Mouse (Mus musculus) spleen, adult 2 months (tissue): ENCODE measurements at regions not wholly inside any gene's neighbourhood (a gene's known extent, or its start where the extent isn't known, plus 50 kb on each side); places are given as distances from the start of the nearest gene placed in this dataset.

Experiments
- DNase-seq, 2 experiments: peaks; one replicate each; pipeline versions ENCODE4 v3.0.0 to v3.0.0-alpha.2; 2012 to 2021; ENCODE audit warnings: low spot score in 2 of 2, low read depth in 1 of 2
- H3K27ac ChIP-seq: fragments of 200-500 bp; 2 replicates; pipeline ENCODE4 v1.5.1; 2012; ENCODE audit warnings: low read length, inconsistent platforms; ENCODE audit not compliant: insufficient read depth
- H3K27me3 ChIP-seq: fragments of 200-500 bp; 2 replicates; pipeline ENCODE4 v1.6.1; 2012; ENCODE audit warnings: mild to moderate bottlenecking, moderate library complexity, low read length, inconsistent platforms; ENCODE audit not compliant: control insufficient read depth, insufficient read depth
- H3K36me3 ChIP-seq: fragments of 200-500 bp; 2 replicates; pipeline ENCODE4 v1.6.1; 2012; ENCODE audit warnings: mild to moderate bottlenecking, low read length, inconsistent platforms; ENCODE audit not compliant: control insufficient read depth, insufficient read depth
- H3K4me1 ChIP-seq: fragments of 200-500 bp; 2 replicates; pipeline ENCODE4 v1.6.1; 2011; ENCODE audit warnings: inconsistent platforms; ENCODE audit not compliant: control insufficient read depth, insufficient read depth, insufficient read length
- H3K4me3 ChIP-seq: fragments of 200-500 bp; 2 replicates; pipeline ENCODE4 v1.5.1; 2011; ENCODE audit warnings: mild to moderate bottlenecking, inconsistent platforms; ENCODE audit not compliant: insufficient read depth, insufficient read length; ENCODE audit errors: extremely low read depth
- CTCF ChIP-seq: fragments of 200-500 bp; IDR thresholded peaks from 2 replicates; pipeline ENCODE4 v1.5.1; 2011; ENCODE audit warnings: mild to moderate bottlenecking, inconsistent platforms; ENCODE audit not compliant: insufficient read depth, insufficient read length, insufficient replicate concordance; ENCODE audit errors: extremely low read depth
- POLR2A ChIP-seq: fragments of 200-500 bp; IDR thresholded peaks from 2 replicates; pipeline ENCODE4 v1.6.1; 2011; ENCODE audit warnings: low read depth, low read length, inconsistent platforms
- WGBS: fragments of 180-500 bp; shearing (Covaris S2); methylation state at CpG from one replicate; pipeline ENCODE4 v1.1.7; 2018; 5-methylcytosine and 5-hydroxymethylcytosine counted together

DNA sequence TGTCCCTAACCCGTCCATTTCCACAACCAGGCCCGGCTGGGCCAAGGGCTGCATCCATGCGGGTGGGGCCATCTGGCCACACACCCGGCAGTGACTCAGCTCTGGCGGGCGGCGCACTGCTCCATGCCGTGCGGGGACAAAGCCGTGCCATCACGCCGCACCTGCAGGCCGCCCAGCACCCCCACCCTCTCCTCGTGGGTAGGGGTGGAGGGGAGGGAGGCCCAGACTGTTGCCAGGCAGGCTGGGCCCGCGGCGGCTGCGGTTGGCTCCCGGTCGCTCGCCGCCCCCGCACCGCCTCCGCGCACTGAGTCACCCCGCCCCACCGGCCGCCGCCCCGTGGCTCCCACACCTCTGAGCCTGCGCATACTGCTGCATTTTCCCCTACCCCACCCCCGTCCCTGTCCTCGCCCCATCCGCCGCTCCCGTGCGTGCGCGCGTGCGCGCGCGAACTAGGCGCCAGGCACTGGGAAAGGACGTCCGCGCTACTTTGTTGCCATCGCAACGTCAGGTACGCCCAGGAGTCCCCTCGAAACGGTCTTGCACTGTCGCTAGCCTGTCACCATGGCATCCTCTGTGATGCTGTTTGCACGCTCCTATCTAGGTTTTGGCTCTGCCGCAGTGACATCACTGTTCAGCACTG lies 68.9 kb downstream of the Zfp706 start:
- H3K36me3 ChIP-seq = no peaks in the 10 kb centered on the region
- H3K4me1 ChIP-seq = peaks cover 36% of the 10 kb centered on the region
- H3K27ac ChIP-seq = peak overlapping the region; percentile 93
- H3K4me3 ChIP-seq = peak overlapping the region; percentile 64
- DNase-seq = peak; percentile 87 to 90
- TF ChIP-seq CTCF (no peak), POLR2A (peak; percentile 5)
- 1% methylated on average over 49 of the region's 57 CpGs for WGBS
- H3K27me3 ChIP-seq = no peaks in the 10 kb centered on the region

GRCm38 (mm10) chr15:36937757-36938498 lies 69.6 kb downstream of the Zfp706 start:
- no peak for TF ChIP-seq CTCF
- no peak for TF ChIP-seq POLR2A
- peak in 1 of 2 experiments; percentile 50 for DNase-seq
- Histone ChIP-seq H3K4me3 (peak overlapping the region; percentile 64), H3K4me1 (peaks cover 42% of the 10 kb centered on the region), H3K27me3 (no peaks in the 10 kb centered on the region), H3K27ac (peak overlapping the region; percentile 93), H3K36me3 (no peaks in the 10 kb centered on the region)
- WGBS = 14% methylated on average over 13 of the region's 13 CpGs

GRCm38 (mm10) chr15:36937067-36937657 lies 70.4 kb downstream of the Zfp706 start:
- WGBS = 70% methylated on average over 11 of the region's 11 CpGs
- no peaks in the 10 kb centered on the region for H3K27me3 ChIP-seq
- peaks cover 48% of the 10 kb centered on the region for H3K4me1 ChIP-seq
- no peak overlapping the region for H3K27ac ChIP-seq
- no peak for DNase-seq
- TF ChIP-seq CTCF (no peak), POLR2A (no peak)
- H3K4me3 ChIP-seq = no peak overlapping the region
- H3K36me3 ChIP-seq = no peaks in the 10 kb centered on the region

- H3K36me3 ChIP-seq = no peaks in the 10 kb centered on the region
- 50% methylated on average over 1 of the region's 3 CpGs for WGBS
- H3K27me3 ChIP-seq = no peaks in the 10 kb centered on the region
- peak overlapping the region; percentile 90 for H3K27ac ChIP-seq
- H3K4me1 ChIP-seq = peaks cover 56% of the 10 kb centered on the region
- peak in 1 of 2 experiments; percentile 35 for DNase-seq
- H3K4me3 ChIP-seq = no peak overlapping the region
- TF ChIP-seq POLR2A = no peak
- no peak for TF ChIP-seq CTCF
Measured at GRCm38 (mm10) chr15:36934801-36935200, 72.8 kb downstream of the Zfp706 start.

- Histone ChIP-seq H3K36me3 (no peaks in the 10 kb centered on the region), H3K27me3 (no peaks in the 10 kb centered on the region), H3K4me3 (no peak overlapping the region), H3K4me1 (peaks cover 54% of the 10 kb centered on the region), H3K27ac (peak overlapping the region; percentile 90)
- peak in 1 of 2 experiments; percentile 73 for DNase-seq
- TF ChIP-seq POLR2A (no peak), CTCF (no peak)
- WGBS = 24% methylated on average over 2 of the region's 2 CpGs
Measured at GRCm38 (mm10) chr15:36933581-36933991, 74.0 kb downstream of the Zfp706 start.

GRCm38 (mm10) chr15:36931460-36931859 lies 76.1 kb downstream of the Zfp706 start:
- 54% methylated on average over 2 of the region's 2 CpGs for WGBS

DNA sequence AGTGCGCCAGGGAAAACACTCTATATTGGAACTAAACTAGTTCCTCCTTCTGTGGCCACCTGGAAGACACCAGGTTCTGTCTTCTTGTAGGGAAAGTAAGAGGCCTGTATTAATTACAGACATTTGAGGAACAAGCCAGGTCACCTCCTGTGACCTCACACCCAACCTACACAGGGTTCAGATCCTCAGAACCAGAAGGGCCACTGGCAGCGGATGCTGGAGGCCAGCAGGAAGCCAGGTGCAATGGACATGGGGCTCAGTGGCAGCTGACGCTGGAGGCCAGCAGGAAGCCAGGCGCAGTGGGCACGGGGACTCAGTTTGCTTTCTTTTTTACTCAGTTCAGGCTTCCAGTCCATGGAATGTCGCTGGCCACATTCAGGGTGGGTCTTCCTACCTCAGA lies 77.1 kb downstream of the Zfp706 start:
- no peak for TF ChIP-seq POLR2A
- TF ChIP-seq CTCF = no peak
- no peaks in the 10 kb centered on the region for H3K36me3 ChIP-seq
- WGBS = 59% methylated on average over 6 of the region's 6 CpGs
- H3K27ac ChIP-seq = 0 out of 2 replicates have a peak overlapping the region, but pooled peaks have one; percentile 26
- no peaks in the 10 kb centered on the region for H3K27me3 ChIP-seq
- peaks cover 32% of the 10 kb centered on the region for H3K4me1 ChIP-seq
- no peak for DNase-seq
- H3K4me3 ChIP-seq = no peak overlapping the region

More at GRCm38 (mm10) chr15:36931460-36931859, 76.1 kb downstream of the Zfp706 start:
- peak; percentile 26 to 75 for DNase-seq
- TF ChIP-seq POLR2A = no peak
- TF ChIP-seq CTCF = no peak
- H3K27ac ChIP-seq = peak overlapping the region; percentile 63; the same call in 1 of the 2 replicates
- H3K27me3 ChIP-seq = no peaks in the 10 kb centered on the region
- H3K4me1 ChIP-seq = peaks cover 38% of the 10 kb centered on the region
- no peaks in the 10 kb centered on the region for H3K36me3 ChIP-seq
- H3K4me3 ChIP-seq = no peak overlapping the region
